Mouse (Mus musculus) kidney, embryonic 15.5 days (tissue): Measurements from ENCODE around the gene Ranbp17. TPM values are rescaled to one million over a fixed set of nuclear protein-coding genes. Genes with fewer than 3 reads are reported as not detected.

Source experiments
- ATAC-seq: fragments of 200-750 bp; cut with Nextera tagmentation; replicated peaks from 2 replicates; pipeline ENCODE4 v1.8.0; 2017; ENCODE audit warnings: moderate TSS enrichment; ENCODE audit not compliant: low FRiP score
- H3K27ac ChIP-seq: fragments of 300-500 bp; sonication (generic); 2 replicates; pipeline ENCODE4 v1.5.1; 2015; ENCODE audit warnings: mild to moderate bottlenecking, inconsistent platforms
- H3K27me3 ChIP-seq: fragments of 300-500 bp; sonication (generic); 2 replicates; pipeline ENCODE4 v1.6.1; 2015; ENCODE audit warnings: inconsistent platforms
- H3K36me3 ChIP-seq: fragments of 300-500 bp; sonication (generic); 2 replicates; pipeline ENCODE4 v1.6.1; 2015; ENCODE audit warnings: inconsistent platforms
- H3K4me1 ChIP-seq: fragments of 300-500 bp; sonication (generic); 2 replicates; pipeline ENCODE4 v1.6.1; 2015; ENCODE audit warnings: inconsistent platforms
- H3K4me2 ChIP-seq: fragments of 300-500 bp; sonication (generic); 2 replicates; pipeline ENCODE4 v1.6.1; 2015; ENCODE audit warnings: moderate library complexity, mild to moderate bottlenecking, inconsistent platforms
- H3K4me3 ChIP-seq: fragments of 300-500 bp; sonication (generic); replicated peaks from 2 replicates; pipeline ENCODE4 v1.5.1; 2015; ENCODE audit warnings: mild to moderate bottlenecking, inconsistent platforms
- H3K9ac ChIP-seq: fragments of 300-500 bp; sonication (generic); 2 replicates; pipeline ENCODE4 v1.6.1; 2015; ENCODE audit warnings: mild to moderate bottlenecking, inconsistent platforms
- H3K9me3 ChIP-seq: fragments of 300-500 bp; sonication (generic); replicated peaks from 2 replicates; pipeline ENCODE4 v1.6.1; 2016; ENCODE audit warnings: inconsistent platforms
- WGBS: fragments of 180-500 bp; shearing (Covaris S2); methylation state at CpG from one replicate; pipeline ENCODE4 v1.1.7; 2015; ENCODE audit warnings: mixed read lengths; 5-methylcytosine and 5-hydroxymethylcytosine counted together
- polyA plus RNA-seq: library from polyadenylated mRNA; unstranded; fragments of >200 nt; fragmentation: Nextera tagmentation; extraction: Ambion mirVana; gene quantifications from 2 replicates; pipeline ENCODE4 v1.2.1, GENCODE M21; 2015

The Ranbp17 gene
- 7.2 and 7.6 TPM in 2 replicates for polyA plus RNA-seq

DNA sequence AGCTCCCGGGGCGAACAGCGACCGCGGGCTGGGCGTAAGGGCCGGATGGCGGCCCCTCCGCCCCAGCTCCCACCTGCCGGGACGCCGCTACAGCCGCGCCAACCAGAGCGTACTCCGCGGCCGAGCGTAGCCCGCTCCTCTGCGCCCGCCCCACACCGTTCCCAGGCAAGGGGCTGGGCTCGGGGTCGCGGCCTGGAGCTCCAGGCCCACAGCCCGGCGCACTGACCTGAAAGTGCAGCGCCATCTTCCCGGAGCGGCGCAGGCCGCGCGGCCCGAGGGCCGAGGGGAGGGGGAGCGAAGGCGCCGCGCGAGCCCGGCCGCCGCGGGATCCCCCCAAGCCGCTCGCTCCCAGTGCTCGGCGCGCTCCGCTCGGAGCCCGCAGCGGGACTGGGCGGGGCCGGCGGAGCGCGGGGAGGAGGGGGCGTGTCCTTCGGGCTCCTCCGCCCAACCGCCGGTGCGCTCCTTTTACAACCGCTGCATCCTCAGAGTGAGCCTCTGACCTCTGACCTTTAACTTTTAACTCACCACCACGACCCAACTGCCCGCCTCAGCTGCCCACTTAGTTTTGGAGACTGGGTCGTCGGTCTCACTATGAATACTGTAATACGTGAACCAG, at the start of gene Ranbp17:
TSS of gene Ranbp17 (minus strand) at position 371 of the 616 bp plus-strand sequence.
- H3K9me3 ChIP-seq, result no peaks in the 10 kb centered on the region
- H3K27me3 ChIP-seq, result no peaks in the 10 kb centered on the region
- H3K4me1 ChIP-seq, result peaks cover 6% of the 10 kb centered on the region
- ATAC-seq, result peak; percentile 89
- H3K4me3 ChIP-seq, result peak within 1 kb of the TSS; percentile 88
- peak within 1 kb of the TSS; percentile 87 for H3K27ac ChIP-seq
- WGBS, result 2% methylated on average over 62 of the region's 72 CpGs
- H3K36me3 ChIP-seq, result no peaks in the 10 kb centered on the region
- peak within 1 kb of the TSS; percentile 74 for H3K9ac ChIP-seq
- H3K4me2 ChIP-seq, result peak within 1 kb of the TSS; percentile 84

- H3K27ac ChIP-seq, result no peak overlapping the region
- no peak overlapping the region for H3K4me2 ChIP-seq
- no peak overlapping the region for H3K9ac ChIP-seq
- no peaks in the 10 kb centered on the region for H3K27me3 ChIP-seq
- H3K4me1 ChIP-seq, result no peaks in the 10 kb centered on the region
- WGBS, result 78% methylated on average over 8 of the region's 8 CpGs
- H3K36me3 ChIP-seq, result no peaks in the 10 kb centered on the region
- no peak for ATAC-seq
- no peaks in the 10 kb centered on the region for H3K9me3 ChIP-seq
- no peak overlapping the region for H3K4me3 ChIP-seq
Observed at GRCm38 (mm10) chr11:33554123-33554522, 40.6 kb upstream of the Ranbp17 start.

DNA sequence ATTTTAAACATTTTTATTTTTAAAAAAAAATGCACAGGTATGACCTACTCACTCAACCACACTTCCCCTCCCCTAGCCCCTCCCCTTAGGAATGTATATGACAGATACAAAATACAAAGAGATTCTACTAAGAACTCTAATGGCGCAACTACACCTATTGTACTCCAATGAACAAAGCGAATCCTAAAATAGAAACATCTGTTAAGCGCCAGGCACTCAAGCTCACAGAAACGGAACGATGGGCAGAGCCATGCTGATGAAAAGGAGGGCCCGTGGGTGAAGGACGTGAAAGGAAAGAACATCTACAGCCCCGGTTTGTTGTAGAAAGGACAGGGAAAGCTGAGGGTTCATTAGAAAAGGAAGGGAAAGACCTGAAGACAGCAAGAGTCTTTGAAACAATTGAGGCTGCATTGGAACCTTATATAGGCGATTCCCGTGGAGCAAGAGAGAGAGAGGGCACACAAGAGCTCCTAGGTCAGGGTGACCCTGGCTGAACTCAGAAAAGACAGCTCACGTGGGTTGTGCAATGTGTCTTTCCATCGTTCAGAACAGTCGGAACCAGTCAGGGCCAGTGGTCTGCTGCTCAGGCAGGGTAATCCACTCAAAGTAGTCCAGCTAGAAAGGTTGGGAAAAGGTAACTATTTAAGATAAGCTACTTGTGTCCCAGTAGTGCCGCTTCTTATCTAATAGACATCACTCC, 37.5 kb upstream of the Ranbp17 start:
- Histone ChIP-seq H3K4me3 (no peak overlapping the region), H3K4me2 (no peak overlapping the region), H3K9ac (no peak overlapping the region), H3K27ac (no peak overlapping the region), H3K4me1 (no peaks in the 10 kb centered on the region), H3K9me3 (no peaks in the 10 kb centered on the region), H3K27me3 (no peaks in the 10 kb centered on the region), H3K36me3 (no peaks in the 10 kb centered on the region)
- WGBS, result 80% methylated on average over 14 of the region's 14 CpGs
- no peak for ATAC-seq

DNA sequence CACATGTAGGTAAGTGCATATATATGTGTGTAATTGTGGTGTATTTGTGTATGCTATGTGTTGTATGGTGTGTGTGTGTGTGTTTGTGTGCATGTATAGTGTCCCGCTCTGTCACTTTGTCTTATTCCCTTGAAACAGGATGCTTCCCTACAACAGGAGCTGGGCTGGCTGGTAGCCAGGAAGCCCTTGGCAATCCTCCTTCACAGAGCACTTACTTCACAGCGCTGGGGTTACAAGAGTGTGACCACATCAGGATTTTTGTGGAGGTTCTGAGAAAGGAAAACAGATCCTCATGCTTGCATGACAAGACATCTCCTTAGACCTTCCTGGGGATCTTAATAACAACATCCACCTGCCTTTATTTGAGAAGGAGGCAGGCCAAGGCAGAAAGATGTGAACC, 33.8 kb upstream of the Ranbp17 start:
- Histone ChIP-seq H3K4me3 (no peak overlapping the region), H3K4me1 (no peaks in the 10 kb centered on the region), H3K4me2 (no peak overlapping the region), H3K9me3 (no peaks in the 10 kb centered on the region), H3K27me3 (no peaks in the 10 kb centered on the region), H3K36me3 (no peaks in the 10 kb centered on the region), H3K9ac (no peak overlapping the region), H3K27ac (no peak overlapping the region)
- ATAC-seq, result no peak
- 71% methylated on average over 2 of the region's 2 CpGs for WGBS

GRCm38 (mm10) chr11:33544945-33545344, 31.4 kb upstream of the Ranbp17 start:
- no peak overlapping the region for H3K9ac ChIP-seq
- ATAC-seq, result no peak
- 97% methylated on average over 2 of the region's 2 CpGs for WGBS

GRCm38 (mm10) chr11:33544121-33544520, 30.6 kb upstream of the Ranbp17 start:
- ATAC-seq, result no peak
- Histone ChIP-seq H3K4me1 (no peaks in the 10 kb centered on the region), H3K36me3 (no peaks in the 10 kb centered on the region), H3K4me3 (no peak overlapping the region), H3K27me3 (no peaks in the 10 kb centered on the region), H3K4me2 (no peak overlapping the region), H3K27ac (no peak overlapping the region), H3K9ac (no peak overlapping the region), H3K9me3 (no peaks in the 10 kb centered on the region)
- 64% methylated on average over 11 of the region's 11 CpGs for WGBS

More at GRCm38 (mm10) chr11:33544945-33545344, 31.4 kb upstream of the Ranbp17 start:
- no peak overlapping the region for H3K4me2 ChIP-seq
- no peaks in the 10 kb centered on the region for H3K9me3 ChIP-seq
- H3K4me3 ChIP-seq, result no peak overlapping the region
- no peaks in the 10 kb centered on the region for H3K36me3 ChIP-seq
- H3K4me1 ChIP-seq, result no peaks in the 10 kb centered on the region
- no peaks in the 10 kb centered on the region for H3K27me3 ChIP-seq
- H3K27ac ChIP-seq, result no peak overlapping the region

DNA sequence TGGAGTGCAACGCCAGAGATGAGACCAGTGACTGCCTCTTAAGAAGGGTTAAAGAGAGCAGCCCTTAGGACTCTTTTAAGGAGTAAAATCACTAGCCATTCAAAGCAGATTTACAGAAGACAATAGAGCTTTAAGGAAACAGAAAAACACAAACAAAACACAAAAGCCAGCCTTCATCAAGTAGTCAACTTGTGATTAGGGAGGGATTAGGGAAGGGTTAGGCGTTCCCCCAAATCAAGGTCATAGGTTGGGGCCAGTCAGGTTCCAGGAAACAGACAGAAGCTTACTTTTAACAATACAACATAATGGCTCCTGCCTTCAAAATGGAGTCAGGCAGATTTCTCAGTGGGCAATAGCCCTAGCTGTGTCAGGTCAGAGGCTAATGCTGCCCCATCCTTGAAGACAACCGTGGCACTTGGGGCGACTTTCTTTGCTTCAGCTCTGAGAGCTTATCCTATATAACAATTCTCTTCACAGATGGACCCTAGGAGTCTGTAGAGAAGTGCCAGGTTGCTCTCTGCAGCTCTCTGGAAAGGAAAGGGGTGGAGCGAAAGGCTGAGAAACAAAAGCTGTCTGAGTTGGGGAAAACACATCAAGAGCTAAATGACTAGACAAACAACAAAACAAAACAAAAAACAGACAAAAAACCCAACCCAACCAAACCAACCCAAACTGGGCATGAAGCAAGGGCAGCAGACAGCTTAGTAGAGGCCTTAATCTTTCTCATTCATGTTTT, 24.0 kb upstream of the Ranbp17 start:
- no peak overlapping the region for H3K4me2 ChIP-seq
- H3K27me3 ChIP-seq, result no peaks in the 10 kb centered on the region
- H3K4me1 ChIP-seq, result no peaks in the 10 kb centered on the region
- no peak overlapping the region for H3K4me3 ChIP-seq
- no peak overlapping the region for H3K9ac ChIP-seq
- WGBS, result 87% methylated on average over 5 of the region's 5 CpGs
- no peak overlapping the region for H3K27ac ChIP-seq
- H3K9me3 ChIP-seq, result no peaks in the 10 kb centered on the region
- no peak for ATAC-seq
- no peaks in the 10 kb centered on the region for H3K36me3 ChIP-seq

DNA sequence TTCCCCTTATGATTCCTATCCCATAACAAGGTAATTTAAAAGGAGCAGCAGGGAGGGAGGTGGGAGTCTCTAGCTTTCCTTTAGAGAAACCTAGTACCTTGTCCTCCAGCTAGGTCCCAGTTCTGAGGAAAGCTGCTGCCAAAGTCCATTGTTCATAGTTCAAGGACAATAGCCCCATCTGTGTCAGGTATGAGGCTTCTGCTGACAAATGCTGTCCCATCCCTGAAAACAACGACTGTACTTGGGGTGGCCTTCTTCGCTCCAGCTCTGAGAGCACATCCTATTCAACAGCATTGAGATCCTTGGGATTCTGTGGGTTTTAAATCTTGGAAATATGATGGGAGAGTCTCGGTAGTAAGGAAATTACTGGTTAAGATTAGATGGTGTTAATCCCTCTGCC, 23.1 kb upstream of the Ranbp17 start:
- Histone ChIP-seq H3K27me3 (no peaks in the 10 kb centered on the region), H3K4me1 (no peaks in the 10 kb centered on the region), H3K4me3 (no peak overlapping the region), H3K9ac (no peak overlapping the region), H3K9me3 (no peaks in the 10 kb centered on the region), H3K4me2 (no peak overlapping the region), H3K27ac (no peak overlapping the region), H3K36me3 (no peaks in the 10 kb centered on the region)
- WGBS, result 91% methylated on average over 3 of the region's 3 CpGs
- no peak for ATAC-seq

DNA sequence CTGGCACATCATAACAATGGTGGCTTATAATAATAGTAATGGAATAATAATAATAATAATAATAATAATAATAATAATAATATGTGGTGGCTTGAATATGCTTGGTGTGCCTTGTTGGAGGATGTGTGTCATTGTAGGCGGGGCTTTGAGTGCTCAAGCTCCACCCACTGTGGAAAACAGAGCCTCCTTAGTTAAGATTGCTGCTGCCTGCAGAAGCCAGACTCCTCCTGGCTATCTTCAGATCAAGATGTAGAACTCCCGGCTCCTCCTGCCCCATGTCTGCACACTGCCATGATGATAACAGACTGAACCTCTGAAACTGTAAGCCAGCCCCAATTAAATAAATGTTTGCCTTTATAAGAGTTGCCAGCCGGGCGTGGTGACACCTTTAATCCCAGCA, 21.0 kb upstream of the Ranbp17 start:
- Histone ChIP-seq H3K27me3 (no peaks in the 10 kb centered on the region), H3K4me2 (no peak overlapping the region), H3K4me1 (no peaks in the 10 kb centered on the region), H3K9ac (no peak overlapping the region), H3K27ac (no peak overlapping the region), H3K4me3 (no peak overlapping the region), H3K9me3 (no peaks in the 10 kb centered on the region), H3K36me3 (no peaks in the 10 kb centered on the region)
- no peak for ATAC-seq
- 88% methylated on average over 4 of the region's 4 CpGs for WGBS

- Histone ChIP-seq H3K4me2 (no peak overlapping the region), H3K27me3 (no peaks in the 10 kb centered on the region), H3K27ac (no peak overlapping the region), H3K4me3 (no peak overlapping the region), H3K9ac (no peak overlapping the region), H3K9me3 (no peaks in the 10 kb centered on the region), H3K36me3 (no peaks in the 10 kb centered on the region), H3K4me1 (no peaks in the 10 kb centered on the region)
- no peak for ATAC-seq
- 58% methylated on average over 3 of the region's 3 CpGs for WGBS
Observed at GRCm38 (mm10) chr11:33533577-33533976, 20.0 kb upstream of the Ranbp17 start.

DNA sequence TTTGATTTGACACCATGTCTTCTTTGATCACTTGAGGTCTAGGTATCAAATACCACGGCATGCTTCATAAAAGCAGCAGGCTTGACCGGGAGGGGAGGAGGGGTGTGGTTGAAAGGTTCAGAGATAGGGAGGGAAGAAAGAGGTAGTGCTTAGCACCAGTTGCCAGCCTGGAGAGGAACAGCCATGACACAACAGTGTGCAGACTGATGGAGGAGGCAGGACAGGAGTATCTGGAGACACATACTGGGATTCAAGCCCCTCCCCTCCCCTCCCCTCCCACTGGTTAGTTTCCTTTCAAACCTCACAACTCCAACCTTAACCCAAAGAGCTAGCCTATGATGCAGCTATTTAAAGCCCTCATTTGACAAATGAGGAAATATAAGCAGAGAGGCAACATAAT, 16.0 kb upstream of the Ranbp17 start:
- H3K9me3 ChIP-seq, result no peaks in the 10 kb centered on the region
- no peak overlapping the region for H3K27ac ChIP-seq
- no peaks in the 10 kb centered on the region for H3K36me3 ChIP-seq
- no peak overlapping the region for H3K4me2 ChIP-seq
- H3K4me3 ChIP-seq, result no peak overlapping the region
- 20% methylated on average over 2 of the region's 2 CpGs for WGBS
- no peaks in the 10 kb centered on the region for H3K4me1 ChIP-seq
- H3K9ac ChIP-seq, result no peak overlapping the region
- H3K27me3 ChIP-seq, result no peaks in the 10 kb centered on the region
- ATAC-seq, result no peak

DNA sequence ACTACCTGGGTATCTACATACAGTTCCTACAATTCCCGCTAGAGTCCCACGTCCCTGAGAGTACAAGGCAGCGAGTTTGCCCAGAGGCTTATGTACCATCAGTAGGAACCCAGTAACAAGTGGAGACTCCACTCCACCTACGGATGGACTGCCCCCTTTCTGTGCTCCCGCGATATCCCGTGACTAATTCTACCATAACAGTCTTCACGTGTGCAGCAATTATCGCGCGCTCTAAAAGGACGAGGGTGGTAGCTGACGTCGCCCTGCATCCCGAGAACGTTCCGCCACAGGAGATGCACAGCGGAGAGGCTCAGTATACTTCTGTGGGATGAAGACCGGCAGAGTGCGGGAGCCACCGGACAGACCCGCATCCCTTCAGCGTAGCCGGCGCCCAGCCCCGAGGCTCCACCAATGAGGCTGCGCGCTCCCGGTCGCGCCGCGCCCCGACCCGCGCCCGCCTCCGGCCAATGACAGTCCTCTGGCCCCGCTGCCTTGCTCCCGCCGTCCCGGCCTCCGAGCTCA, 631 bp downstream of the Ranbp17 start:
- ATAC-seq, result peak; percentile 94
- Histone ChIP-seq H3K4me3 (peak overlapping the region; percentile 88), H3K4me1 (peaks cover 6% of the 10 kb centered on the region), H3K36me3 (no peaks in the 10 kb centered on the region), H3K4me2 (peak overlapping the region; percentile 84), H3K27me3 (no peaks in the 10 kb centered on the region), H3K27ac (peak overlapping the region; percentile 87), H3K9ac (peak overlapping the region; percentile 74), H3K9me3 (no peaks in the 10 kb centered on the region)
- 1% methylated on average over 41 of the region's 43 CpGs for WGBS
